Mouse (Mus musculus) CH12.LX (cell line): ENCODE measurements around the gene Sfxn5.

Source experiments
- BHLHE40 ChIP-seq: IDR thresholded peaks from 2 replicates; pipeline ENCODE4 v1.6.1; 2011; ENCODE audit warnings: mild to moderate bottlenecking, low read depth, low read length, improper control_type of control experiment
- CTCF ChIP-seq, 2 experiments: IDR thresholded peaks in 1 of 2; conservative IDR thresholded peaks in 1 of 2; 2 replicates each; pipeline ENCODE4 v1.5.1; 2011 to 2012; ENCODE audit warnings: low read depth in 2 of 2, low read length in 2 of 2, improper control_type of control experiment in 1 of 2, inconsistent platforms in 1 of 2, mild to moderate bottlenecking in 1 of 2, moderate library complexity in 1 of 2
- ELF1 ChIP-seq: IDR thresholded peaks from 2 replicates; pipeline ENCODE4 v1.6.1; 2014; ENCODE audit warnings: low read depth, mild to moderate bottlenecking, inconsistent platforms, low read length, improper control_type of control experiment
- EP300 ChIP-seq: IDR thresholded peaks from 2 replicates; pipeline ENCODE4 v1.6.1; 2011; ENCODE audit warnings: low read length, improper control_type of control experiment
- ETS1 ChIP-seq: conservative IDR thresholded peaks from 2 replicates; pipeline ENCODE4 v1.6.1; 2012; ENCODE audit warnings: low read depth, mild to moderate bottlenecking, inconsistent platforms, low read length, improper control_type of control experiment, moderate library complexity
- GABPA ChIP-seq: IDR thresholded peaks from 2 replicates; pipeline ENCODE4 v1.6.1; 2012; ENCODE audit warnings: low read depth, low read length, improper control_type of control experiment, inconsistent platforms; ENCODE audit not compliant: insufficient replicate concordance
- MAZ ChIP-seq: IDR thresholded peaks from 2 replicates; pipeline ENCODE4 v1.6.1; 2012; ENCODE audit warnings: low read depth, mild to moderate bottlenecking, inconsistent platforms, low read length, improper control_type of control experiment, moderate library complexity
- POLR2A ChIP-seq: IDR thresholded peaks from 2 replicates; pipeline ENCODE4 v1.6.1; 2011; ENCODE audit warnings: low read depth, mild to moderate bottlenecking, improper control_type of control experiment, low read length
- POLR2AphosphoS2 ChIP-seq: IDR thresholded peaks from 2 replicates; pipeline ENCODE4 v1.6.1; 2011; ENCODE audit warnings: low read depth, low read length, improper control_type of control experiment
- TBP ChIP-seq: conservative IDR thresholded peaks from 2 replicates; pipeline ENCODE4 v1.6.1; 2011; ENCODE audit warnings: low read depth, low read length, improper control_type of control experiment
- TCF12 ChIP-seq: IDR thresholded peaks from 2 replicates; pipeline ENCODE4 v1.6.1; 2014; ENCODE audit warnings: low read depth, mild to moderate bottlenecking, inconsistent platforms, low read length, improper control_type of control experiment
- UBTF ChIP-seq: IDR thresholded peaks from 2 replicates; pipeline ENCODE4 v1.6.1; 2012; ENCODE audit warnings: low read depth, mild to moderate bottlenecking, inconsistent platforms, low read length, improper control_type of control experiment, moderate library complexity
- USF1 ChIP-seq: IDR thresholded peaks from 2 replicates; pipeline ENCODE4 v1.6.1; 2014; ENCODE audit warnings: low read depth, mild to moderate bottlenecking, inconsistent platforms, low read length, improper control_type of control experiment

- TF ChIP-seq TBP (no peak), USF1 (no peak), CTCF (conservative IDR thresholded peaks at IDR 0.05 in 1 of 2, IDR thresholded peaks at IDR 0.05 in 1 of 2; ENCODE audit: low read depth in 2 of 2, low read length in 2 of 2) (no peak), EP300 (no peak), UBTF (no peak), TCF12 (no peak), ELF1 (no peak), BHLHE40 (no peak), POLR2A (no peak), POLR2AphosphoS2 (no peak), MAZ (no peak), ETS1 (no peak), GABPA (no peak)
Measured at GRCm38 (mm10) chr6:85249821-85250220, 83.4 kb downstream of the Sfxn5 start.
